Comparison of ENCODE assay signal across 30 mouse cellular contexts in the genomic region with DNA sequence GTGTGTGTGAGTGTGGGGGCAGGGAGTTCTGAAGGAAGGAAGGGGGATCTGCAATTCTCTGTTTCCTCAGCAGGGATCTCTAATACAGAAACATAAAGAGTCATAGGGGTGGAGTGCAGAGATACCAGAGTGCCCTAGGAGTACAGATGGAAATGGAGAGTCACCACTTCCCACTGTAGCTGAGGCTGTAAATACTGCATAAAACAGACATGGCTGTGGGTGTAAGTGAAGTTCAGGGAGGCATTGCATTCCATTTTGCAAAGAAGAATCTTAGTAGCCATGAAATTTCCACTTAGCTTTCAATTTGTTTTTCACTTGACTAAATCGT. TPM values are rescaled to one million over a fixed set of nuclear protein-coding genes. Genes with fewer than 3 reads are reported as not detected.
DNase-seq lines count a peak whose midpoint lies in the region; ATAC-seq lines count a peak whose summit lies in the region.
"Had no signal": no experiment of that assay in that cellular context is flagged by ENCODE, and none has a peak within 500 bp of the region (broad histone marks: within the 10 kb centered on the region; RNA-seq: fewer than 3 reads in every experiment).

No protein-coding gene starts in this region.

- H3K9ac ChIP-seq in forebrain, embryonic 13.5 days: no peak overlapping the region
- H3K9ac ChIP-seq in kidney, embryonic 15.5 days: no peak overlapping the region
- H3K9ac ChIP-seq in midbrain, embryonic 15.5 days: no peak overlapping the region
- no peak overlapping the region for H3K9ac ChIP-seq in midbrain, embryonic 14.5 days (replicated peaks; ENCODE audit: low read length)
- H3K9ac ChIP-seq in neural tube, embryonic 13.5 days: no peak overlapping the region
- H3K9ac ChIP-seq: embryonic facial prominence, embryonic 13.5 days; intestine, embryonic 15.5 days; stomach, embryonic 15.5 days had no signal

- WGBS in forebrain, embryonic 13.5 days: 76% methylated on average over 1 of the region's 1 CpGs
- 77% methylated on average over 1 of the region's 1 CpGs for WGBS in forebrain, embryonic 10.5 days
- 63% methylated on average over 1 of the region's 1 CpGs for WGBS in kidney, embryonic 15.5 days
- WGBS in midbrain, embryonic 15.5 days: 82% methylated on average over 1 of the region's 1 CpGs
- WGBS in midbrain, embryonic 14.5 days: 79% methylated on average over 1 of the region's 1 CpGs
- WGBS in neural tube, embryonic 13.5 days: 38% methylated on average over 1 of the region's 1 CpGs

- no peak for DNase-seq in forebrain, embryonic 10.5 days (ENCODE audit: extremely low spot score, low spot score)
- DNase-seq in kidney, postnatal 36 days: no peak
- no peak for DNase-seq in midbrain, embryonic 14.5 days
- no peak for DNase-seq in thymus, postnatal 10 days (ENCODE audit: low spot score in 2 of 2)
- DNase-seq: adrenal gland, postnatal 14 days; cerebellum, adult 11 months; cerebellum, postnatal 14 days; gastrocnemius, postnatal 25 days; heart, adult 2 months; heart, postnatal 36 days; lung, adult 18-20 months; right cerebral cortex, postnatal 25 days; thymus, adult 2 months had no signal

- ATAC-seq in forebrain, embryonic 13.5 days: 0 out of 2 replicates have a peak, but pooled peaks have one; percentile 27
- ATAC-seq in kidney, embryonic 15.5 days (replicated peaks; ENCODE audit: low FRiP score): peak; percentile 40; the same call in 1 of the 2 replicates
- ATAC-seq in midbrain, embryonic 15.5 days (replicated peaks): peak; percentile 48
- no peak for ATAC-seq in midbrain, embryonic 14.5 days (ENCODE audit: low FRiP score, low TSS enrichment)
- ATAC-seq in neural tube, embryonic 13.5 days (ENCODE audit: low read depth): peak; percentile 75
- ATAC-seq: CD4-positive, CD25-positive, alpha-beta regulatory T cell, adult 4 months; intestine, embryonic 15.5 days; Patski had no signal

- no peaks in the 10 kb centered on the region for H3K9me3 ChIP-seq in forebrain, embryonic 13.5 days (replicated peaks)
- no peaks in the 10 kb centered on the region for H3K9me3 ChIP-seq in forebrain, embryonic 10.5 days
- no peaks in the 10 kb centered on the region for H3K9me3 ChIP-seq in kidney, embryonic 15.5 days (replicated peaks)
- H3K9me3 ChIP-seq in midbrain, embryonic 15.5 days: no peaks in the 10 kb centered on the region
- no peaks in the 10 kb centered on the region for H3K9me3 ChIP-seq in midbrain, embryonic 14.5 days (ENCODE audit: control insufficient read depth, low read length)
- H3K9me3 ChIP-seq in neural tube, embryonic 13.5 days: no peaks in the 10 kb centered on the region
- H3K9me3 ChIP-seq: embryonic facial prominence, embryonic 13.5 days; intestine, embryonic 15.5 days; limb, embryonic 10.5 days; stomach, embryonic 15.5 days had no signal

- H3K4me1 ChIP-seq in forebrain, embryonic 13.5 days: peaks cover 9% of the 10 kb centered on the region; the same call in 1 of the 2 replicates
- H3K4me1 ChIP-seq in forebrain, embryonic 10.5 days: peaks cover 12% of the 10 kb centered on the region; the same call in 1 of the 2 replicates
- no peaks in the 10 kb centered on the region; the same call in 1 of the 2 replicates for H3K4me1 ChIP-seq in kidney, embryonic 15.5 days
- peaks cover 7% of the 10 kb centered on the region; the same call in 1 of the 2 replicates for H3K4me1 ChIP-seq in midbrain, embryonic 15.5 days
- H3K4me1 ChIP-seq in midbrain, embryonic 14.5 days (ENCODE audit: control insufficient read depth, insufficient read depth, low read length): peaks cover 9% of the 10 kb centered on the region; the same call in 1 of the 2 replicates
- peaks cover 23% of the 10 kb centered on the region for H3K4me1 ChIP-seq in neural tube, embryonic 13.5 days (replicated peaks)
- H3K4me1 ChIP-seq: embryonic facial prominence, embryonic 13.5 days; intestine, embryonic 15.5 days had no signal

- no peak overlapping the region for H3K27ac ChIP-seq in forebrain, embryonic 13.5 days
- no peak overlapping the region for H3K27ac ChIP-seq in forebrain, embryonic 10.5 days
- H3K27ac ChIP-seq in kidney, embryonic 15.5 days: no peak overlapping the region
- no peak overlapping the region for H3K27ac ChIP-seq in midbrain, embryonic 15.5 days
- no peak overlapping the region for H3K27ac ChIP-seq in midbrain, embryonic 14.5 days (replicated peaks; ENCODE audit: low read depth, low read length)
- H3K27ac ChIP-seq in neural tube, embryonic 13.5 days (replicated peaks): peak overlapping the region; percentile 49; the same call in 1 of the 2 replicates
- H3K27ac ChIP-seq: embryonic facial prominence, embryonic 13.5 days; heart, adult 2 months; intestine, embryonic 15.5 days; kidney, postnatal 0 days; limb, embryonic 10.5 days; macrophage; stomach, embryonic 15.5 days had no signal

- no peak overlapping the region for H3K4me2 ChIP-seq in forebrain, embryonic 13.5 days
- no peak overlapping the region for H3K4me2 ChIP-seq in kidney, embryonic 15.5 days
- no peak overlapping the region for H3K4me2 ChIP-seq in midbrain, embryonic 15.5 days
- H3K4me2 ChIP-seq in midbrain, embryonic 14.5 days (ENCODE audit: low read length): no peak overlapping the region
- peak overlapping the region; percentile 30 for H3K4me2 ChIP-seq in neural tube, embryonic 13.5 days
- H3K4me2 ChIP-seq: embryonic facial prominence, embryonic 13.5 days; intestine, embryonic 15.5 days; midbrain, embryonic 11.5 days; stomach, embryonic 15.5 days had no signal

- no peak overlapping the region for H3K4me3 ChIP-seq in forebrain, embryonic 13.5 days
- H3K4me3 ChIP-seq in forebrain, embryonic 10.5 days: no peak overlapping the region
- H3K4me3 ChIP-seq in kidney, embryonic 15.5 days (replicated peaks): no peak overlapping the region
- no peak overlapping the region for H3K4me3 ChIP-seq in midbrain, embryonic 15.5 days
- no peak overlapping the region for H3K4me3 ChIP-seq in midbrain, embryonic 14.5 days (replicated peaks; ENCODE audit: low read depth, low read length)
- no peak overlapping the region for H3K4me3 ChIP-seq in neural tube, embryonic 13.5 days
- H3K4me3 ChIP-seq: embryonic facial prominence, embryonic 13.5 days; heart, adult 2 months; intestine, embryonic 15.5 days; limb, embryonic 10.5 days; stomach, embryonic 15.5 days had no signal

- H3K36me3 ChIP-seq in forebrain, embryonic 13.5 days (ENCODE audit: poor library complexity, severe bottlenecking): no peaks in the 10 kb centered on the region
- H3K36me3 ChIP-seq in forebrain, embryonic 10.5 days (replicated peaks): no peaks in the 10 kb centered on the region
- H3K36me3 ChIP-seq in kidney, embryonic 15.5 days: no peaks in the 10 kb centered on the region
- H3K36me3 ChIP-seq in midbrain, embryonic 15.5 days (replicated peaks): no peaks in the 10 kb centered on the region
- no peaks in the 10 kb centered on the region for H3K36me3 ChIP-seq in midbrain, embryonic 14.5 days (ENCODE audit: control insufficient read depth, insufficient read depth, low read length)
- H3K36me3 ChIP-seq in neural tube, embryonic 13.5 days: no peaks in the 10 kb centered on the region
- H3K36me3 ChIP-seq: embryonic facial prominence, embryonic 13.5 days; intestine, embryonic 15.5 days; limb, embryonic 10.5 days; stomach, embryonic 15.5 days had no signal

- H3K27me3 ChIP-seq in forebrain, embryonic 13.5 days: no peaks in the 10 kb centered on the region
- H3K27me3 ChIP-seq in forebrain, embryonic 10.5 days (ENCODE audit: poor library complexity, severe bottlenecking): no peaks in the 10 kb centered on the region
- peaks cover 11% of the 10 kb centered on the region for H3K27me3 ChIP-seq in kidney, embryonic 15.5 days
- no peaks in the 10 kb centered on the region for H3K27me3 ChIP-seq in midbrain, embryonic 15.5 days (replicated peaks)
- no peaks in the 10 kb centered on the region for H3K27me3 ChIP-seq in midbrain, embryonic 14.5 days (ENCODE audit: control insufficient read depth, insufficient read depth, low read length)
- H3K27me3 ChIP-seq in neural tube, embryonic 13.5 days: no peaks in the 10 kb centered on the region
- H3K27me3 ChIP-seq: embryonic facial prominence, embryonic 13.5 days; intestine, embryonic 15.5 days; stomach, embryonic 15.5 days had no signal

RNA-seq across cellular contexts. Expression of a gene that starts 20.3 kb away (rescaled TPM):
- polyA plus RNA-seq in forebrain, embryonic 13.5 days (2015; fragmentation: Nextera tagmentation; extraction: Ambion mirVana): not detected in 2 replicates
- not detected in 2 replicates for polyA plus RNA-seq in forebrain, embryonic 10.5 days (2016; fragmentation: Nextera tagmentation; extraction: Ambion mirVana)
- not detected in 2 replicates for polyA plus RNA-seq in kidney, embryonic 15.5 days (2015; fragmentation: Nextera tagmentation; extraction: Ambion mirVana)
- polyA plus RNA-seq in midbrain, embryonic 15.5 days (2015; fragmentation: Nextera tagmentation; extraction: Ambion mirVana): 0.17 TPM in 1 of 2 replicates, not detected in the other
- polyA plus RNA-seq in midbrain, embryonic 14.5 days (2014; fragmentation: Nextera tagmentation; extraction: Ambion mirVana): 0.20 TPM in 2 replicates
- polyA plus RNA-seq in neural tube, embryonic 13.5 days (2015; fragmentation: Nextera tagmentation; extraction: Ambion mirVana): 0.07 TPM in 1 of 2 replicates, not detected in the other
- polyA plus RNA-seq: CD4-positive, CD25-positive, alpha-beta regulatory T cell, adult 4 months; embryonic facial prominence, embryonic 13.5 days; heart, adult 2 months; heart, embryonic 14.5 days; intestine, embryonic 15.5 days; limb, embryonic 10.5 days; liver, adult 2 months; macrophage; Patski; spleen, adult 2 months; stomach, embryonic 15.5 days; thymus, adult 2 months; urinary bladder, adult 2 months had no signal

RNA-seq across cellular contexts. Expression of a gene that starts 34.7 kb away (rescaled TPM):
- 2.6 and 3.4 TPM in 2 replicates for polyA plus RNA-seq in forebrain, embryonic 13.5 days (2015; fragmentation: Nextera tagmentation; extraction: Ambion mirVana)
- 2.4 and 3.1 TPM in 2 replicates for polyA plus RNA-seq in forebrain, embryonic 10.5 days (2016; fragmentation: Nextera tagmentation; extraction: Ambion mirVana)
- polyA plus RNA-seq in kidney, embryonic 15.5 days (2015; fragmentation: Nextera tagmentation; extraction: Ambion mirVana): 11.1 and 11.2 TPM in 2 replicates
- 6.8 and 7.7 TPM in 2 replicates for polyA plus RNA-seq in midbrain, embryonic 15.5 days (2015; fragmentation: Nextera tagmentation; extraction: Ambion mirVana)
- polyA plus RNA-seq in midbrain, embryonic 14.5 days (2014; fragmentation: Nextera tagmentation; extraction: Ambion mirVana): 6.1 and 8.5 TPM in 2 replicates
- 7.5 and 7.6 TPM in 2 replicates for polyA plus RNA-seq in neural tube, embryonic 13.5 days (2015; fragmentation: Nextera tagmentation; extraction: Ambion mirVana)
